In genomic region chr14:121838161-121838560, GRCm38 (mm10) we compare ENCODE assay signal across 26 mouse cellular contexts.
"Had no signal": no experiment of that assay in that cellular context is flagged by ENCODE, and none has a peak within 500 bp of the region (broad histone marks: within the 10 kb centered on the region; RNA-seq: fewer than 3 reads in every experiment).

No protein-coding gene starts in this region.

- H3K27me3 ChIP-seq: heart, embryonic 12.5 days; hindbrain, embryonic 12.5 days; intestine, embryonic 15.5 days; limb, embryonic 13.5 days; limb, embryonic 15.5 days; liver, embryonic 12.5 days had no signal

- ATAC-seq: hindbrain, embryonic 16.5 days; inflammation-experienced regulatory T-cells, adult 6 months; intestine, embryonic 15.5 days; intestine, postnatal 0 days; liver, embryonic 12.5 days had no signal

- H3K4me1 ChIP-seq: heart, embryonic 10.5 days; heart, embryonic 12.5 days; hindbrain, embryonic 10.5 days; hindbrain, embryonic 12.5 days; intestine, embryonic 15.5 days; limb, embryonic 13.5 days; limb, embryonic 15.5 days; liver, embryonic 12.5 days had no signal

- DNase-seq: gastrocnemius, adult 2 months; gastrocnemius, postnatal 10 days; gastrocnemius, postnatal 25 days; heart, postnatal 10 days; heart, postnatal 4 days; kidney, adult 18-20 months; kidney, adult 8-10 months; kidney, postnatal 10 days; kidney, postnatal 25 days; kidney, postnatal 4 days; layer of hippocampus, postnatal 36 days; left cerebral cortex, postnatal 4 days had no signal

- H3K4me2 ChIP-seq: heart, embryonic 12.5 days; hindbrain, embryonic 12.5 days; hindbrain, embryonic 14.5 days; intestine, embryonic 15.5 days; limb, embryonic 13.5 days; limb, embryonic 15.5 days; liver, embryonic 12.5 days had no signal

- H3K9me3 ChIP-seq: intestine, embryonic 15.5 days had no signal

- H3K36me3 ChIP-seq: heart, embryonic 10.5 days; heart, embryonic 12.5 days; hindbrain, embryonic 10.5 days; hindbrain, embryonic 12.5 days; intestine, embryonic 15.5 days; limb, embryonic 13.5 days; limb, embryonic 15.5 days; liver, embryonic 12.5 days had no signal

- H3K9ac ChIP-seq: heart, embryonic 12.5 days; hindbrain, embryonic 12.5 days; hindbrain, embryonic 14.5 days; intestine, embryonic 15.5 days; limb, embryonic 13.5 days; limb, embryonic 15.5 days; liver, embryonic 12.5 days; liver, embryonic 14.5 days had no signal

- H3K4me3 ChIP-seq: gastrocnemius, adult 2 months; heart, embryonic 10.5 days; heart, embryonic 12.5 days; hindbrain, embryonic 10.5 days; hindbrain, embryonic 12.5 days; intestine, embryonic 15.5 days; layer of hippocampus, adult 2 months; limb, embryonic 13.5 days; limb, embryonic 15.5 days; liver, embryonic 12.5 days had no signal

- H3K27ac ChIP-seq: gastrocnemius, adult 2 months; heart, embryonic 10.5 days; hindbrain, embryonic 10.5 days; hindbrain, embryonic 12.5 days; hindbrain, embryonic 14.5 days; intestine, embryonic 15.5 days; layer of hippocampus, adult 2 months; limb, embryonic 13.5 days; limb, embryonic 15.5 days; liver, embryonic 12.5 days; liver, embryonic 14.5 days had no signal
